Mouse (Mus musculus) MEL (cell line): ENCODE data around the gene Slc9a5. TPM values are rescaled to one million over a fixed set of nuclear protein-coding genes. Genes with fewer than 3 reads are reported as not detected.

Source experiments
- DNase-seq: peaks from one replicate; pipeline ENCODE4 v3.0.0; 2011; ENCODE audit warnings: low read depth, low spot score
- H3K27ac ChIP-seq: 2 replicates; pipeline ENCODE4 v1.5.1; 2012; ENCODE audit warnings: low read depth, mild to moderate bottlenecking, control low read depth, low read length, moderate library complexity; ENCODE audit not compliant: control insufficient read depth
- H3K27me3 ChIP-seq, 2 experiments: fragments of 150-350 bp in 1 of 2; sonication (generic) in 1 of 2; 2 replicates each; pipeline ENCODE4 v1.6.1; 2012; ENCODE audit warnings: low read length in 2 of 2, mild to moderate bottlenecking in 2 of 2, improper control_type of control experiment in 1 of 2, moderate library complexity in 1 of 2; ENCODE audit not compliant: insufficient read depth in 2 of 2, control insufficient read depth in 1 of 2
- H3K36me3 ChIP-seq, 2 experiments: 2 replicates each; pipeline ENCODE4 v1.6.1; 2012 to 2014; ENCODE audit warnings: low read length in 2 of 2, improper control_type of control experiment in 1 of 2, inconsistent platforms in 1 of 2, mild to moderate bottlenecking in 1 of 2; ENCODE audit not compliant: insufficient read depth in 2 of 2, control insufficient read depth in 1 of 2
- H3K4me1 ChIP-seq, 2 experiments: fragments of 150-350 bp in 1 of 2; sonication (generic) in 1 of 2; 2 replicates each; pipeline ENCODE4 v1.6.1; 2012; ENCODE audit warnings: low read length in 2 of 2, improper control_type of control experiment in 1 of 2, mild to moderate bottlenecking in 1 of 2; ENCODE audit not compliant: insufficient read depth in 2 of 2, control insufficient read depth in 1 of 2
- H3K4me3 ChIP-seq, 2 experiments: fragments of 150-350 bp in 1 of 2; sonication (generic) in 1 of 2; 2 replicates each; pipeline ENCODE4 v1.5.1; 2012; ENCODE audit warnings: low read depth in 2 of 2, low read length in 2 of 2, mild to moderate bottlenecking in 2 of 2, moderate library complexity in 2 of 2, control low read depth in 1 of 2, improper control_type of control experiment in 1 of 2; ENCODE audit not compliant: control insufficient read depth in 1 of 2, insufficient read depth in 1 of 2
- H3K79me2 ChIP-seq: 2 replicates; pipeline ENCODE4 v1.6.1; 2012; ENCODE audit warnings: mild to moderate bottlenecking, low read length, moderate library complexity; ENCODE audit not compliant: control insufficient read depth, poor library complexity, insufficient read depth
- H3K9ac ChIP-seq: 2 replicates; pipeline ENCODE4 v1.6.1; 2012; ENCODE audit warnings: low read depth, mild to moderate bottlenecking, control low read depth, low read length, moderate library complexity; ENCODE audit not compliant: control insufficient read depth, poor library complexity, severe bottlenecking
- H3K9me3 ChIP-seq: fragments of 150-350 bp; sonication (generic); replicated peaks from 2 replicates; pipeline ENCODE4 v1.6.1; 2012; ENCODE audit warnings: mild to moderate bottlenecking, low read length, improper control_type of control experiment, moderate library complexity; ENCODE audit not compliant: insufficient read depth
- CHD2 ChIP-seq: IDR thresholded peaks from 2 replicates; pipeline ENCODE4 v1.6.1; 2011; ENCODE audit warnings: low read length, improper control_type of control experiment
- CTCF ChIP-seq, 3 experiments: IDR thresholded peaks in 2 of 3; conservative IDR thresholded peaks in 1 of 3; 2 replicates each; pipeline ENCODE4 v1.5.1; 2011 to 2012; ENCODE audit warnings: low read length in 3 of 3, low read depth in 2 of 3, mild to moderate bottlenecking in 2 of 3, improper control_type of control experiment in 1 of 3, inconsistent platforms in 1 of 3, mixed read lengths in 1 of 3, moderate library complexity in 1 of 3; ENCODE audit not compliant: control insufficient read depth in 1 of 3, insufficient read depth in 1 of 3, poor library complexity in 1 of 3, severe bottlenecking in 1 of 3
- ELF1 ChIP-seq: IDR thresholded peaks from 2 replicates; pipeline ENCODE4 v1.6.1; 2014; ENCODE audit warnings: low read depth, mild to moderate bottlenecking, inconsistent platforms, low read length, improper control_type of control experiment, moderate library complexity
- EP300 ChIP-seq, 2 experiments: IDR thresholded peaks; 2 replicates each; pipeline ENCODE4 v1.6.1; 2011; ENCODE audit warnings: improper control_type of control experiment in 2 of 2, low read length in 2 of 2, low read depth in 1 of 2, mild to moderate bottlenecking in 1 of 2
- ETS1 ChIP-seq: IDR thresholded peaks from 2 replicates; pipeline ENCODE4 v1.6.1; 2012; ENCODE audit warnings: low read depth, mild to moderate bottlenecking, inconsistent platforms, low read length, improper control_type of control experiment, moderate library complexity
- GATA1 ChIP-seq: IDR thresholded peaks from 2 replicates; pipeline ENCODE4 v1.6.1; 2011; ENCODE audit warnings: low read depth, low read length, improper control_type of control experiment
- HCFC1 ChIP-seq: IDR thresholded peaks from 2 replicates; pipeline ENCODE4 v1.6.1; 2012; ENCODE audit warnings: low read depth, mild to moderate bottlenecking, inconsistent platforms, low read length, improper control_type of control experiment, moderate library complexity
- KAT2A ChIP-seq: conservative IDR thresholded peaks from 2 replicates; pipeline ENCODE4 v1.6.1; 2012; ENCODE audit warnings: low read depth, low read length, improper control_type of control experiment, inconsistent platforms
- MAX ChIP-seq: IDR thresholded peaks from 2 replicates; pipeline ENCODE4 v1.6.1; 2011; ENCODE audit warnings: low read length, improper control_type of control experiment
- MAZ ChIP-seq: IDR thresholded peaks from 2 replicates; pipeline ENCODE4 v1.6.1; 2012; ENCODE audit warnings: low read depth, mild to moderate bottlenecking, inconsistent platforms, low read length, improper control_type of control experiment
- MEF2A ChIP-seq: IDR thresholded peaks from 2 replicates; pipeline ENCODE4 v1.6.1; 2014; ENCODE audit warnings: low read depth, mild to moderate bottlenecking, inconsistent platforms, low read length, improper control_type of control experiment; ENCODE audit not compliant: poor library complexity, insufficient replicate concordance, severe bottlenecking; ENCODE audit errors: extremely low read depth
- MYB ChIP-seq: IDR thresholded peaks from 2 replicates; pipeline ENCODE4 v1.6.1; 2011; ENCODE audit warnings: mild to moderate bottlenecking, low read depth, low read length, improper control_type of control experiment
- MYC ChIP-seq: IDR thresholded peaks from 2 replicates; pipeline ENCODE4 v1.6.1; 2011; ENCODE audit warnings: low read depth, mild to moderate bottlenecking, low read length, improper control_type of control experiment, moderate library complexity
- NRF1 ChIP-seq: IDR thresholded peaks from 2 replicates; pipeline ENCODE4 v1.6.1; 2014; ENCODE audit warnings: low read depth, mild to moderate bottlenecking, inconsistent platforms, low read length, improper control_type of control experiment, moderate library complexity; ENCODE audit not compliant: poor library complexity, insufficient read depth, severe bottlenecking
- POLR2AphosphoS5 ChIP-seq: IDR thresholded peaks from 2 replicates; pipeline ENCODE4 v1.6.1; 2012; ENCODE audit warnings: low read depth, borderline replicate concordance, mild to moderate bottlenecking, inconsistent platforms, low read length, moderate library complexity, mixed read lengths
- RAD21 ChIP-seq: IDR thresholded peaks from 2 replicates; pipeline ENCODE4 v1.6.1; 2011; ENCODE audit warnings: mild to moderate bottlenecking, low read depth, low read length, improper control_type of control experiment
- SMC3 ChIP-seq: IDR thresholded peaks from 2 replicates; pipeline ENCODE4 v1.6.1; 2011; ENCODE audit warnings: low read depth, low read length, improper control_type of control experiment
- TAL1 ChIP-seq: IDR thresholded peaks from 2 replicates; pipeline ENCODE4 v1.6.1; 2012; ENCODE audit warnings: mild to moderate bottlenecking, inconsistent platforms, low read length, moderate library complexity, mixed read lengths
- TCF12 ChIP-seq: IDR thresholded peaks from 2 replicates; pipeline ENCODE4 v1.6.1; 2014; ENCODE audit warnings: low read depth, mild to moderate bottlenecking, inconsistent platforms, low read length, improper control_type of control experiment, moderate library complexity
- UBTF ChIP-seq: IDR thresholded peaks from 2 replicates; pipeline ENCODE4 v1.6.1; 2012; ENCODE audit warnings: low read depth, mild to moderate bottlenecking, inconsistent platforms, low read length, improper control_type of control experiment, moderate library complexity, borderline replicate concordance; ENCODE audit not compliant: insufficient read depth
- USF1 ChIP-seq: IDR thresholded peaks from 2 replicates; pipeline ENCODE4 v1.6.1; 2014; ENCODE audit warnings: low read depth, mild to moderate bottlenecking, inconsistent platforms, low read length, improper control_type of control experiment, moderate library complexity
- ZC3H11A ChIP-seq: IDR thresholded peaks from 2 replicates; pipeline ENCODE4 v1.6.1; 2012; ENCODE audit warnings: low read depth, mild to moderate bottlenecking, inconsistent platforms, low read length, improper control_type of control experiment
- ZKSCAN1 ChIP-seq: IDR thresholded peaks from 2 replicates; pipeline ENCODE4 v1.6.1; 2012; ENCODE audit warnings: low read depth, mild to moderate bottlenecking, inconsistent platforms, low read length, improper control_type of control experiment, moderate library complexity
- polyA plus RNA-seq, 2 experiments: library from polyadenylated mRNA; stranded (reverse) in 1 of 2; unstranded in 1 of 2; fragments of >175 nt in 1 of 2; fragments of >200 nt in 1 of 2; gene quantifications; 2 replicates each; pipeline versions ENCODE4 v1.2.1 to v1.2.4; 2012; ENCODE audit warnings: low replicate concordance in 2 of 2, low read depth in 1 of 2; ENCODE audit not compliant: insufficient read length in 2 of 2, insufficient read depth in 1 of 2, missing spikeins in 1 of 2
- total RNA-seq: library from RNA; depleted of rRNA; stranded (reverse); fragments of 300-350 nt; gene quantifications from 2 replicates; pipeline ENCODE4 v1.2.3, GENCODE M21; 2012

Slc9a5 gene
- total and polyA plus RNA-seq, 3 experiments = 0.12 to 1.9 TPM; not detected in 1

- H3K4me1 ChIP-seq = no peaks in the 10 kb centered on the region
- TF ChIP-seq TAL1 (no peak), SMC3 (no peak), ELF1 (no peak), TCF12 (no peak), HCFC1 (no peak), ZKSCAN1 (no peak), ZC3H11A (no peak), POLR2AphosphoS5 (no peak), NRF1 (no peak), EP300 (IDR thresholded peaks at IDR 0.05; ENCODE audit: low read depth in 1 of 2, low read length in 2 of 2) (no peak), MAZ (no peak), CHD2 (no peak), MYC (no peak), MAX (no peak), UBTF (no peak)
- TF ChIP-seq, all 39 proteins: peak for 0
- Histone ChIP-seq H3K79me2 (no peaks in the 10 kb centered on the region), H3K9me3 (no peaks in the 10 kb centered on the region), H3K27me3 (peaks cover 16 to 22% of the 10 kb centered on the region in 2 experiments), H3K4me3 (no peak overlapping the region), H3K27ac (no peak overlapping the region), H3K36me3 (no peaks in the 10 kb centered on the region), H3K9ac (no peak overlapping the region)
- no peak for DNase-seq
Measured at GRCm38 (mm10) chr8:105404496-105404895, 55.9 kb downstream of the Slc9a5 start.

- Histone ChIP-seq H3K9ac (no peak overlapping the region), H3K9me3 (no peaks in the 10 kb centered on the region), H3K36me3 (no peaks in the 10 kb centered on the region), H3K27ac (no peak overlapping the region), H3K4me3 (no peak overlapping the region), H3K4me1 (no peaks in the 10 kb centered on the region), H3K79me2 (no peaks in the 10 kb centered on the region), H3K27me3 (peaks cover 12 to 15% of the 10 kb centered on the region in 2 experiments)
- TF ChIP-seq GATA1 = no peak
- no peak for TF ChIP-seq EP300 (IDR thresholded peaks at IDR 0.05; ENCODE audit: low read depth in 1 of 2, low read length in 2 of 2)
- TF ChIP-seq UBTF = no peak
- TF ChIP-seq CHD2 = no peak
- no peak for TF ChIP-seq MAX
- TF ChIP-seq CTCF (IDR thresholded peaks at IDR 0.05 in 2 of 3, conservative IDR thresholded peaks at IDR 0.05 in 1 of 3; ENCODE audit: control insufficient read depth in 1 of 3, insufficient read depth in 1 of 3, low read depth in 2 of 3, low read length in 3 of 3, poor library complexity in 1 of 3, severe bottlenecking in 1 of 3) = no peak
- no peak for TF ChIP-seq ETS1
- TF ChIP-seq MYB = no peak
- TF ChIP-seq ZKSCAN1 = no peak
- TF ChIP-seq SMC3 = no peak
- no peak for TF ChIP-seq ELF1
- no peak for TF ChIP-seq NRF1
- no peak for TF ChIP-seq USF1
- TF ChIP-seq POLR2AphosphoS5 = no peak
- TF ChIP-seq TCF12 = no peak
- TF ChIP-seq RAD21 = no peak
- TF ChIP-seq MEF2A = no peak
- TF ChIP-seq KAT2A = no peak
- no peak for TF ChIP-seq TAL1
- TF ChIP-seq HCFC1 = no peak
- DNase-seq = no peak
Measured at GRCm38 (mm10) chr8:105406416-105406815, 57.8 kb downstream of the Slc9a5 start.
